Mouse (Mus musculus): ENCODE results near the gene Hs3st6. TPM values are rescaled to one million over a fixed set of nuclear protein-coding genes. Genes with fewer than 3 reads are reported as not detected.
"Not testable (repeated sequence)": the region's sequence is repeated elsewhere in the genome, so short reads cannot be mapped to it uniquely, and the experiment has no call there.

Gene Hs3st6
- polyA plus RNA-seq, 1 experiment from 2014 or later = 0.23 TPM

GRCm38 (mm10) chr17:24718938-24719337 lies 33.9 kb upstream of the Hs3st6 start:
- Histone ChIP-seq H3K4me2 (ENCODE audit: low read length) (peak overlapping the region; percentile 62), H3K9ac (ENCODE audit: low read depth, low read length) (peak overlapping the region; percentile 90), H3K4me3 (ENCODE audit: low read length) (peak overlapping the region; percentile 89), H3K4me1 (ENCODE audit: control insufficient read depth, insufficient read depth, low read depth, low read length) (peaks cover 30% of the 10 kb centered on the region), H3K36me3 (ENCODE audit: control insufficient read depth, insufficient read depth, low read length) (peaks cover 16% of the 10 kb centered on the region)
- not testable (repeated sequence) for ATAC-seq; H3K27ac ChIP-seq (ENCODE audit: low read depth, low read length); H3K27me3 ChIP-seq (replicated peaks; ENCODE audit: control insufficient read depth, insufficient read depth, low read length); H3K9me3 ChIP-seq (ENCODE audit: control insufficient read depth, low read length)
- 70% methylated on average over 5 of the region's 5 CpGs for WGBS

GRCm38 (mm10) chr17:24719494-24720222 lies 33.1 kb upstream of the Hs3st6 start:
- H3K4me1 ChIP-seq (ENCODE audit: control insufficient read depth, insufficient read depth, low read depth, low read length) = peaks cover 30% of the 10 kb centered on the region
- ATAC-seq = peak; percentile 99
- under 1% methylated on average over 59 of the region's 61 CpGs for WGBS
- H3K9me3 ChIP-seq (ENCODE audit: control insufficient read depth, low read length) = no peaks in the 10 kb centered on the region
- peaks cover 16% of the 10 kb centered on the region for H3K36me3 ChIP-seq (ENCODE audit: control insufficient read depth, insufficient read depth, low read length)
- H3K9ac ChIP-seq (ENCODE audit: low read depth, low read length) = peak overlapping the region; percentile 90
- H3K27me3 ChIP-seq (replicated peaks; ENCODE audit: control insufficient read depth, insufficient read depth, low read length) = no peaks in the 10 kb centered on the region
- H3K4me2 ChIP-seq (ENCODE audit: low read length) = peak overlapping the region; percentile 89
- peak overlapping the region; percentile 87 for H3K27ac ChIP-seq (ENCODE audit: low read depth, low read length)
- H3K4me3 ChIP-seq (ENCODE audit: low read length) = peak overlapping the region; percentile 89

- H3K9ac ChIP-seq (ENCODE audit: low read depth, low read length) = peak overlapping the region; percentile 76
- H3K4me1 ChIP-seq (ENCODE audit: control insufficient read depth, insufficient read depth, low read depth, low read length) = peaks cover 30% of the 10 kb centered on the region
- not testable (repeated sequence) for H3K27ac ChIP-seq (ENCODE audit: low read depth, low read length); ATAC-seq; H3K9me3 ChIP-seq (ENCODE audit: control insufficient read depth, low read length); H3K27me3 ChIP-seq (replicated peaks; ENCODE audit: control insufficient read depth, insufficient read depth, low read length)
- H3K36me3 ChIP-seq (ENCODE audit: control insufficient read depth, insufficient read depth, low read length) = peaks cover 16% of the 10 kb centered on the region
- under 1% methylated on average over 9 of the region's 11 CpGs for WGBS
- peak overlapping the region; percentile 89 for H3K4me3 ChIP-seq (ENCODE audit: low read length)
- peak overlapping the region; percentile 89 for H3K4me2 ChIP-seq (ENCODE audit: low read length)
Measured at GRCm38 (mm10) chr17:24720616-24721015, 32.2 kb upstream of the Hs3st6 start.

- not testable (repeated sequence) for H3K27ac ChIP-seq (ENCODE audit: low read depth, low read length); H3K27me3 ChIP-seq (replicated peaks; ENCODE audit: control insufficient read depth, insufficient read depth, low read length); ATAC-seq; H3K9me3 ChIP-seq (ENCODE audit: control insufficient read depth, low read length)
- H3K9ac ChIP-seq (ENCODE audit: low read depth, low read length) = peak overlapping the region; percentile 15; the same call in 1 of the 2 replicates
- peak overlapping the region; percentile 89 for H3K4me2 ChIP-seq (ENCODE audit: low read length)
- H3K4me1 ChIP-seq (ENCODE audit: control insufficient read depth, insufficient read depth, low read depth, low read length) = peaks cover 30% of the 10 kb centered on the region
- H3K36me3 ChIP-seq (ENCODE audit: control insufficient read depth, insufficient read depth, low read length) = peaks cover 11% of the 10 kb centered on the region
- 75% methylated on average over 7 of the region's 7 CpGs for WGBS
- H3K4me3 ChIP-seq (ENCODE audit: low read length) = peak overlapping the region; percentile 23
Measured at GRCm38 (mm10) chr17:24721383-24721955, 31.3 kb upstream of the Hs3st6 start.

GRCm38 (mm10) chr17:24722220-24722924 lies 30.4 kb upstream of the Hs3st6 start:
- peak overlapping the region; percentile 16; the same call in 1 of the 2 replicates for H3K9ac ChIP-seq (ENCODE audit: low read depth, low read length)
- H3K27me3 ChIP-seq (replicated peaks; ENCODE audit: control insufficient read depth, insufficient read depth, low read length) = no peaks in the 10 kb centered on the region
- no peak overlapping the region for H3K4me3 ChIP-seq (ENCODE audit: low read length)
- no peak for ATAC-seq
- H3K36me3 ChIP-seq (ENCODE audit: control insufficient read depth, insufficient read depth, low read length) = peaks cover 11% of the 10 kb centered on the region
- H3K4me1 ChIP-seq (ENCODE audit: control insufficient read depth, insufficient read depth, low read depth, low read length) = peaks cover 30% of the 10 kb centered on the region
- H3K27ac ChIP-seq (ENCODE audit: low read depth, low read length) = no peak overlapping the region
- no peaks in the 10 kb centered on the region for H3K9me3 ChIP-seq (ENCODE audit: control insufficient read depth, low read length)
- no peak overlapping the region; the same call in 1 of the 2 replicates for H3K4me2 ChIP-seq (ENCODE audit: low read length)
- 39% methylated on average over 13 of the region's 13 CpGs for WGBS

DNA sequence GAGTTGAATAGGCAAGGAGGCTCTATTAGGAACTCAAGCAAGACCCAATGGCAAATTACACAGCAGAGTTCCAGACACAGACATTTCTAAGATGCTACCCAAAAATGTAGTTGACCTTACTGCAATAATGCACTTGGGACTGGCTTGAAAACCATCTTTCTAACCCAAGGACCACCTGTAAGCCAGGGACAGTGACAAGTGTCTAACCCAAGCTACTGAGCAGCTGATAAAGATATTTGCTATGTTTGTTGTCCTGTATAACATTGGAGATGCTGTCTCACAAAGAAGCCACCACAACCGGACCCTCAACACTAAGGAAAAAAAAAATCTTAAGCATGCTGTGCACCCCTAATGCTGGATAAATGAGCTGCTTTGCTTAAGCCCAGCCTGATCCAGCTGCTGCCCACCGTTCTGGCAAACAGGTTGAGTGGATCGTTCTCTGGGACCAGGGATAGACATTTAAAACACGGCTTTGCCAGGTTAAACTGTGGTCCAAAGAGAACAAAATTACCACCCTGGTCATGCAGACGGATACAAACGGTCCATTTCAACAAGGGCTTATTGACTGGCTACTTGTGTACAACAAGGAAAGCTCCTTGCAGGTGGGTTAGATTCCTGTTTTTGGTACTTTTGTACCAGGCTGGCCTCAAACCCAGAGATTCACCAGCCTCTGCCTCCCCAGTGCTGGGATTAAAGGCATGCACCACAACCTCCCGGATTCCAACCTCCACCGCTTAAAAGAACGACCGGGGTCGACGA lies 29.5 kb upstream of the Hs3st6 start:
- Histone ChIP-seq H3K9me3 (ENCODE audit: control insufficient read depth, low read length) (no peaks in the 10 kb centered on the region), H3K36me3 (ENCODE audit: control insufficient read depth, insufficient read depth, low read length) (peaks cover 9% of the 10 kb centered on the region), H3K9ac (ENCODE audit: low read depth, low read length) (peak overlapping the region; percentile 90), H3K27ac (ENCODE audit: low read depth, low read length) (peak overlapping the region; percentile 79), H3K4me3 (ENCODE audit: low read length) (peak overlapping the region; percentile 82), H3K27me3 (replicated peaks; ENCODE audit: control insufficient read depth, insufficient read depth, low read length) (no peaks in the 10 kb centered on the region), H3K4me2 (ENCODE audit: low read length) (peak overlapping the region; percentile 88), H3K4me1 (ENCODE audit: control insufficient read depth, insufficient read depth, low read depth, low read length) (peaks cover 30% of the 10 kb centered on the region)
- no peak for ATAC-seq
- WGBS = 5% methylated on average over 12 of the region's 12 CpGs

GRCm38 (mm10) chr17:24723881-24724180 lies 29.0 kb upstream of the Hs3st6 start:
- under 1% methylated on average over 15 of the region's 15 CpGs for WGBS
- no peak for ATAC-seq
- peaks cover 28% of the 10 kb centered on the region for H3K4me1 ChIP-seq (ENCODE audit: control insufficient read depth, insufficient read depth, low read depth, low read length)
- peak overlapping the region; percentile 79 for H3K27ac ChIP-seq (ENCODE audit: low read depth, low read length)
- no peaks in the 10 kb centered on the region for H3K9me3 ChIP-seq (ENCODE audit: control insufficient read depth, low read length)
- H3K27me3 ChIP-seq (replicated peaks; ENCODE audit: control insufficient read depth, insufficient read depth, low read length) = no peaks in the 10 kb centered on the region
- H3K4me3 ChIP-seq (ENCODE audit: low read length) = peak overlapping the region; percentile 82
- peak overlapping the region; percentile 88 for H3K4me2 ChIP-seq (ENCODE audit: low read length)
- peak overlapping the region; percentile 90 for H3K9ac ChIP-seq (ENCODE audit: low read depth, low read length)
- H3K36me3 ChIP-seq (ENCODE audit: control insufficient read depth, insufficient read depth, low read length) = peaks cover 9% of the 10 kb centered on the region

- H3K9me3 ChIP-seq (ENCODE audit: control insufficient read depth, low read length) = no peaks in the 10 kb centered on the region
- peaks cover 9% of the 10 kb centered on the region for H3K36me3 ChIP-seq (ENCODE audit: control insufficient read depth, insufficient read depth, low read length)
- peak within 1 kb of the TSS; percentile 88 for H3K4me2 ChIP-seq (ENCODE audit: low read length)
- peak within 1 kb of the TSS; percentile 82 for H3K4me3 ChIP-seq (ENCODE audit: low read length)
- peak; percentile 72 for ATAC-seq
- no peaks in the 10 kb centered on the region for H3K27me3 ChIP-seq (replicated peaks; ENCODE audit: control insufficient read depth, insufficient read depth, low read length)
- peak within 1 kb of the TSS; percentile 79 for H3K27ac ChIP-seq (ENCODE audit: low read depth, low read length)
- peaks cover 25% of the 10 kb centered on the region for H3K4me1 ChIP-seq (ENCODE audit: control insufficient read depth, insufficient read depth, low read depth, low read length)
- under 1% methylated on average over 24 of the region's 30 CpGs for WGBS
- H3K9ac ChIP-seq (ENCODE audit: low read depth, low read length) = peak within 1 kb of the TSS; percentile 90
Measured at GRCm38 (mm10) chr17:24724184-24724583, 28.6 kb upstream of the Hs3st6 start, which contains the start of gene Ndufb10. Gene Ndufb10, minus strand, starts transcription at chr17:24724478.

Measured in hindbrain, embryonic 16.5 days (tissue).